Mouse (Mus musculus): ENCODE data around the gene Sbsn.
"Not testable (repeated sequence)": the region's sequence is repeated elsewhere in the genome, so short reads cannot be mapped to it uniquely, and the experiment has no call there.

Sbsn gene

GRCm38 (mm10) chr7:30751086-30751669 lies at the start of gene Sbsn:
Sbsn (plus strand) TSS chr7:30751471.
- DNase-seq, result no peak

DNA sequence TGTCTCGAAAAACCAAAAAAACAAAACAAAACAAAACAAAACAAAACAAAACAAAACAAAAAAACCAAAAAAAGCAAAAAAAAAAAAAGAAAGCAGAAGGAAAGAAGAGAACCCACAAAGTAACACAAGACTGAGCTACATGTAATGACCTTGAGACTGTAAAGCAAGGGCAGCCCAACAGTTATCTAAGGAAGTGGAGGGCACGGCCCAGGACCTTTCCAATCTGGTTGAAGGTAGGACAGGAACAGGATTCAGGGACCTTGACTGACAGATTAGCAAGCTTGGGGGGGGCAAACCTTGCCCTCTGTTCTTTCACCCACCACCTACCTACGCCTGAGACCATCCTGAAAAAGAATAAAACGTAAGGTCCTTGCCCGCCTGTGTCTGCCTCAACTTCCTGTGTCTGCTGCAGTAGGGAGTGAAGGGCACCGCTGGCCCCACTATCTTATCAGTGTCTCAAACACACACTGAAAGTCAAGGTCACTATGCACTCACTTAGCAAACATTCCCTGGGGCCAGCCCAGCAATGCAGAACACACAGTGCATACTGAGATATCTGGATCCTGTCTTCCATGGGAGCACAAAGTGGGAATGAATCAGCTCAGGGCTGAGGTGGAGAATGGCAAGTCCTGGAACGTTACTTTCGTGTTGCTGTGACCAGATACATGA lies 44.9 kb upstream of the Sbsn start:
- no peak for DNase-seq

GRCm38 (mm10) chr7:30707441-30707840 lies 43.8 kb upstream of the Sbsn start:
- DNase-seq, result no peak

- no peak for DNase-seq
These were observed 39.3 kb upstream of the Sbsn start, which contains the start of gene Atp4a for GRCm38 (mm10) chr7:30711942-30712341. Atp4a (plus strand) TSS chr7:30712209.

GRCm38 (mm10) chr7:30717006-30717715 lies 34.1 kb upstream of the Sbsn start:
- peak; percentile 73 to 75 for DNase-seq

GRCm38 (mm10) chr7:30717716-30718046 lies 33.6 kb upstream of the Sbsn start:
- no peak for DNase-seq

- DNase-seq, result no peak
These were observed 31.6 kb upstream of the Sbsn start for GRCm38 (mm10) chr7:30719669-30720068.

DNA sequence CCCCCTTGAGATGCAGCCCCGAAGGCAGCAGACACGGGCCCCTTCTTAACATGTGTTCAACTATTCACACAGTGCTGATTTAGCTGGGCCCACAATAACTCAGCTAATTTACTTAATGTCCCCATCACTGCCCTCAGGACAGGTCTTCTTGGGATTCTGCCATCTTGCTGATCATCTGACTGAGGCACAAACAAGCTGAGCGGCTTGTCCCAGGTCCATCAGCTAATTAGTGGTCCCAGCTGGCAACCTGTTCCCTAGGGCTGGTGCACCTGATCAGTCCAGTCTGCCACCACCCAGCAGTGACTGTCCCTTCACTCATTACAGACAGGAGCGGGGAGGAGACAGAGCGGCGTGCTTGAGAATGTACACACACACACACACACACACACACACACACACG lies 30.0 kb upstream of the Sbsn start:
- no peak for DNase-seq

DNA sequence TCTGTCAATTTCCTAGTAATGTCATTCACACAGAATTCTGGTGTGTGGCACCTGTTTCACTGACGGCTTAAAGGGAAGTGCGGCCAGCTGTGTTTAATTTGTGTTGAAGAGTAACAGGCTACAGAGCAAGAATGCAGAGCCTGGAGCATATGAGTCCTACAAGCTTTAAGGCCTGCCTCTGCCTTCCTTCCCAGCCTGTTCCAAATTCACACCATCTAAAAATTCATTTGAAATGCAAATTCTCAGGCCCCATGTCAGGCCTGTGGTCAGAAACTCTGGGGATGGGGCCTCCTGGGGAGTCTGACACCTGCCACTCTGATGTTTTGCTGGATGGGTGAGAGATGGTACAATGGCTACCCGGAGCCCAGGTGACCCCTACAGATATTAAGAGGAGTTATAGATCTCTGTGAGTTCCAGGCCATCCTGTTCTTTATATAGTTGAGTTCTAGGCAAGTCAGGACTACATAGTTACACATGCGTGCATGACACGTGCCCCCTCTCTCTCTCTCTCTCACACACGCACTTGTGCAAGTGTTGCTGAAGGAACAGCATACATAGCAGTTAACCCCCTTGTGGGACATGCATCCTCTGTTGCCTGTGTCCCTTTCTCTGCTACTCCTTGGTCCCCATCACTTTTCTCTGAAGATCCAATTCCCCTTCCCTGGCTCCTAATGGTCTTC lies 27.9 kb upstream of the Sbsn start:
- DNase-seq, result no peak

GRCm38 (mm10) chr7:30728214-30728613 lies 23.1 kb upstream of the Sbsn start:
- no peak for DNase-seq

GRCm38 (mm10) chr7:30728739-30729395 lies 22.4 kb upstream of the Sbsn start:
- DNase-seq, result peak in 1 of 2 experiments; percentile 17

- peak; percentile 94 to 95 for DNase-seq
These were observed 21.7 kb upstream of the Sbsn start, which contains the start of gene Tmem147 for GRCm38 (mm10) chr7:30729396-30730063. Tmem147 (minus strand) TSS chr7:30729540.

DNA sequence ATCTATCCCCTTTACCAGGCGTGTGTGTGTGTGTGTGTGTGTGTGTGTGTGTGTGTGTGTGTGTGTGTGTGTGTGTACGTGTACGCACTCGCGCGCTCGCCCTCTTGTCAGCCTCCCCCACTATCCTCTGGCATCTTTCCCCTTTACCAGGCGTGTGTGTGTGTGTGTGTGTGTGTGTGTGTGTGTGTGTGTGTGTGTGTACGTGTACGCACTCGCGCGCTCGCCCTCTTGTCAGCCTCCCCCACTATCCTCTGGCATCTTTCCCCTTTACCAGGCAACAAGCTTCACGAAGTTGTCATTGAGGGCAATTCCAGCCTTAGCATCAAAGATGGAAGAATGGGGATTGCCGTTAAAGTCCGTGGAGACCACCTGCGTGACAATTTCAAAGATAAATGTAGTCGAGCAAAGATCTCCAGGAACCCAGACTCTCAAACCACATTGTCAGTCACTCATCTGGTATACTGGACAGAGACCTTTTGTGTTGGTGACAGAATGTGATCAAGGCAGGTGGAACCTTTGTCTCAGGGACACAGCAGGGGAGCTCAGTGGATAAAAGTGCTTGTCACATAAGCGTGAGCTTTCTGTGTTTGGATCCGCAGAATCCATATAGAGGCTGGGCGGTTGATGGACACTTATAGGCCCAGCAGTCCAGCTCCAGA lies 21.1 kb upstream of the Sbsn start:
- not testable (repeated sequence) for DNase-seq

- DNase-seq, result no peak
These were observed 15.1 kb upstream of the Sbsn start for GRCm38 (mm10) chr7:30736211-30736610.

DNA sequence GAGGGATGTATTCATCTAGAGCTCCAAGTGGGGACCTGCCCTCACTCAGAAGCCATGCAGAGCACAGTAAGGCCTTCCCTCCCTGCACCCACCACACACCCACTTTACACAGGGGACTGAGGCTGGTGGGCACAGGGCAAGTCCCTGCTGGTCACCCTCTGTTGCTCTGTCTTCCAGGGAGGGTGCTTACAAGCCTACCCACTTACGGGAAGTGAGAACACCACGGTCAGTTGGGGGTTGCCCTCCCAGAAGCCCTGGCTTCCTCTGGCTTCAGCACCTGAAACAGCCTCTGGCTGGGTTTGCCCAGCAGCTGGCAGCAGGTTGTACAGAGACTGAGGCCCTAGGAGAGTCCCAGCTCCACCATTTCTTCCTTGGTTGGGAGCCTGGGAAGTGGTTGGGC lies 8.7 kb upstream of the Sbsn start:
- not testable (repeated sequence) for DNase-seq

DNA sequence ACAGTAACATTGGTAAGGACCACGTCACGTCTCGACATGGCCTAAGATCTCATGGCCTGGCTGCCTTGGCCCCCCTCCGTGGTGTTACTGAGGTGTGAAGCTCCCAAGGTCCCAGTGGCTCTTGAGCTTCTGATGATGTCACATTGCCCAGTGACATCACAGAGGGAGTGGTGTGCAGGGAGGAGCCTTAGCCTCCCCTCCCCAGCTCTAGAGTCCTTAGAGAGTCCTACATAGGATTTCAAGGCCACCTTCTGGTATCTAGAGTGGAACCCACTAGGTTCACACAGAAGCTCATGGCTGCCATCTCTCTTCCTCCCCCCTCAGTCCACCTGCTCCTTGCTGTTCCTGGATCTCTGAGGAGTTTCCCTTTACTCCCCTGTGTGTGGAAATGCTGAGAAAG lies 7.7 kb upstream of the Sbsn start, which contains the start of gene Gapdhs:
Gene Gapdhs, minus strand, starts transcription at position 65 of the 400 bp plus-strand sequence.
- DNase-seq, result not testable (repeated sequence)

GRCm38 (mm10) chr7:30744022-30744598 lies 7.2 kb upstream of the Sbsn start:
- DNase-seq, result peak; percentile 77 to 86

- DNase-seq, result no peak
These were observed 3.6 kb upstream of the Sbsn start for GRCm38 (mm10) chr7:30747525-30748204.

- peak in 1 of 2 experiments; percentile 22 for DNase-seq
These were observed 1.3 kb upstream of the Sbsn start for GRCm38 (mm10) chr7:30749824-30750606.

DNA sequence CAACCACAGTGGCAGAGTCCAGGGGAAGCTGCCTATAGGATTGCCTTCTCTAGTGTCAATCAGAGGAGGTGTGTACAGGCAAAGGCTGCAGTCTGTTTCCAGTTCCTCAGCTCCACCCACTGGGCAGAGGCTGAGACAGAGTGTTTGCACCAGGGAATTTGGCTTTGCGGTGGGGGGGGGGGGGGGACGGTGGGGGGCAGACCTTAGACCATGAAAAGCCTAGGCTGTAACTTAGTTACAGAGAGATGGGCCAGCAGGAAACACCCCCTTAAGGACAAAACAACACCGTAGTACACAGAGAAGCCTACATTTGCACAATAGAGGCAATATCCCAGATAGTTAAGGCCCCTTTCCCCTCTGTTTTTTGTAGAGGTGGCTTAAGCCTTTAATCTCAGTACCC lies 5.7 kb downstream of the Sbsn start:
- no peak for DNase-seq
